Mouse (Mus musculus) erythroblast, adult 5-6 weeks (primary cell): ENCODE measurements around the gene 1700029I15Rik. TPM values are rescaled to one million over a fixed set of nuclear protein-coding genes. Genes with fewer than 3 reads are reported as not detected.
A peak's percentile ranks its signal among the peaks of the same experiment; 100 is the strongest.

Experiments
- ATAC-seq: replicated peaks from 2 replicates; pipeline ENCODE4 v1.8.0; 2016; ENCODE audit warnings: moderate number of reproducible peaks, mild to moderate bottlenecking, moderate TSS enrichment, inconsistent platforms; ENCODE audit not compliant: poor library complexity, low FRiP score, severe bottlenecking
- total RNA-seq, 2 experiments: library from RNA; stranded (forward) in 1 of 2; stranded (reverse) in 1 of 2; fragments of 150-400 nt in 1 of 2; fragments of 200-764, 138-1000 nt in 1 of 2; gene quantifications; 2 replicates each; pipeline versions ENCODE4 v1.2.3 to v1.2.4; 2015 to 2017; ENCODE audit warnings: low replicate concordance in 2 of 2

Gene 1700029I15Rik
- total RNA-seq, 2 experiments from 2014 or later = 4.0 TPM; not detected in 1

DNA sequence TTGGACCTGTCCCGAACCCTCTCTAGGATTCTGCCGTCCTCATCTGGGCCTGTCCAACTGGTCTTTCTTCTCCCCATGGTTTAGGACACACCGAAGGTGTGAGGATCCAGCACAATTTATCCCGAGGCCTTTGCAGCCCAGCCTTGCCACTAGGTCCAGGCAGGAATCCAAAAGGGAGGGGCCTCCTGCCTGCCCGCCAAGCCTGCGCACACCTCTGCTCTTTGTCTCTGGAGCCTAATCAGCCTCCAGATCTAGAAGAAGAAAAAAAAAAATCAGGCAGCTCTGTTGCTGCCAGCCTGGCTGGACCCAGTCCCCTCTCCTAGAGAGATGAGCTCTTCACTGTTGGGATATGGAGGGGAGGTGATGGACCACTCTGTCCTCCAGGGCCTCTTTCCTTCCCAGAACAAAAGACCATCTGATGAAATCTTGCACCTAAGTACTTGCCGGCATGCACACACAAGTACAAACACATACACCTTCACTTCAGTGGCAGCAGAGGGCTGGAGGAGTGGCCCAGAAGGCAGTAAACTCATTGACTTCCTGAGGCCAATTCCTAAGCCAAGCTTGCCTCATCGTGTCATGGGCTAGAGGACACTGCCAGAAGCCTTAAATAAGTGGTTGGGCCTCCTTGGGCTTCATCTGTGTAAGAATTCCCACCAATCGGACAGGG, 9.4 kb upstream of the 1700029I15Rik start:
- ATAC-seq = no peak

- ATAC-seq = no peak
Measured at GRCm38 (mm10) chr2:92373437-92373813, 8.9 kb upstream of the 1700029I15Rik start.

GRCm38 (mm10) chr2:92374514-92374913, 7.8 kb upstream of the 1700029I15Rik start, which contains the start of the genes Pex16 and Large2:
Gene Pex16 (plus strand): TSS chr2:92374676.
Gene Large2 (minus strand): TSS chr2:92374869.
- ATAC-seq = peak; percentile 54

DNA sequence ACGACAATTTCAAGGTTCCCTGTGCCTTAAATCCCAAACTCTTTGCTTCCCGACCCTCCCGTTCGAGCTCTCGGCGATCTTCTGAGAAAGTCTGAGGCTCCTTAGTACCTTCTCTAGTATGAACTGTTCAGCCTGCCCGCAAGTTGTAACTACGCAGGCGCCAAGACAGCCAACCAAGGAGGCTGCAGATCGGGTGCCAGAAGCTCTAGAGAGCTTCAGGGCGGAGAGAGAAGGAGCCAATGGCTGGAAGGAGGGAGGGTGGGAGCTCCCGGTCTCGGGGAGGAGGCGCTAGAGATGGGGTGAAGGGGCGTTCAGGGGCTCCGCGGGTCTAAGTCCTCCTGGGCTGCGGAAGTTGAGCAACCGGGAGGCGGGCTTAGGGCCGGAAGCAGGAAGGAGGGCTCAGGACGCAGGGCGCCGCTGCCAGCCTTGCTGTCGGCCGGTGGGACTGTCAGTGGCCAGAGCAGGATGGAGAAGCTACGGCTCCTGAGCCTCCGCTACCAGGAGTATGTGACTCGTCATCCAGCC, 7.2 kb upstream of the 1700029I15Rik start:
- ATAC-seq = peak; percentile 94

DNA sequence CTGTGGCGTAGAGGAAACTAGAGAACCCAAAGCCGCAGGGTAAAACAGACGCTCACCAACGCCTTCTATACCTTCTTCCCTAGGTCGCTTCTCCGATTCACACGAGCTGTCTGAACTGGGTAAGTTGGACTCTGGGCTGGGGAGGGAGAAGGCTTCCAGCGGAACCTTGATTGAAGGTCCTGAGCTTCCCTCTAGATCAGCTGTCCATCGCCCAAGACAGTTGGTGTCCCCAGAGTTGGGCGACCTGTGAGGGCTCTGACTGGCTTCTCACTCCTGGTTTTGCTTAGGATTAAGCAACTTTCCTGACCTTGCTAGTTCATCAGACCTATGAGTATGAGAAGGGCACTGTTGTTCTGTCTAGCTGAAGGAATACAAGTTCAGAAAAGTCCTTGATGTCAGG, 6.5 kb upstream of the 1700029I15Rik start:
- 0 out of 2 replicates have a peak, but pooled peaks have one; percentile 13 for ATAC-seq

DNA sequence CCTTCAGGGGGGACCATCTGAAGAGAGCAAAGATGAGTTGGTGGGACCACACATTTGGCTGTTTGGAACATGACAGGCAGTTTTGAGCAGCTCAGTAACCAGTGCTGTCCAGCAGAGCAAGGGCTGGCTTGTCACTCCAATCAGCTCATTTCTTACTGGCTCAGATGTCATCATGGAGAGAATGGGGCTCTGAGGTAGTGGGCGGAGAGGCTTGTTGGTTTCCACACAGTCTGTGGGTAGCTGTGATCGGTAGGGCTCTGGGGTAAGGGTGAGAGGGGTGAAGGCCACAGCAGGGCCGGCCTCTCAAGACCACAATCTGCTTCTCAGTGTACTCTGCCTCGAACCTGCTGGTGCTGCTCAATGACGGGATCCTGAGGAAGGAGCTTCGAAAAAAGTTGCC, 6.0 kb upstream of the 1700029I15Rik start:
- ATAC-seq = no peak

GRCm38 (mm10) chr2:92377320-92377719, 5.0 kb upstream of the 1700029I15Rik start:
- ATAC-seq = no peak

- ATAC-seq = no peak
Measured at GRCm38 (mm10) chr2:92379783-92380494, 2.4 kb upstream of the 1700029I15Rik start.

- no peak for ATAC-seq
Measured at GRCm38 (mm10) chr2:92380495-92381050, 1.8 kb upstream of the 1700029I15Rik start.

DNA sequence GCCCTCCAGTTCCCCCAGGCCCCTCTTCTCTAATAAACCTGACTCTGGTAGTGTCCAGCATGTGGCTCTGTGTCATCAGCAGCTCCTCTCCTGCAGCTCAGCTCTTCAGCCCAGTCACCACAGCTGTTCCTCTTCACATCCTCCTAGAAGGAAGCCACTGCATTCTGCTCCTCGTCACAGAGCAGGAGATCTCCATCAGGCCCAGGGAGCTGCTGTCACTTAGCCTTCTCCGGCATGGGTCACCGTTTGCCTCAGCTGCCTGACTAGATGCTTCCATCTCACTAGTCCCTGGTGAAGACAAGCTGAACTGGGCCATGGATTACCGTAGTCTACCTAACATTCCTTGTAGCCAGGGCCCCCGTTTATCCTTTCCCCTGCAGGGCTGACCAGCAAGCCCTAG, 1.2 kb upstream of the 1700029I15Rik start:
- ATAC-seq = no peak

GRCm38 (mm10) chr2:92382759-92383158, 421 bp downstream of the 1700029I15Rik start:
- ATAC-seq = no peak

DNA sequence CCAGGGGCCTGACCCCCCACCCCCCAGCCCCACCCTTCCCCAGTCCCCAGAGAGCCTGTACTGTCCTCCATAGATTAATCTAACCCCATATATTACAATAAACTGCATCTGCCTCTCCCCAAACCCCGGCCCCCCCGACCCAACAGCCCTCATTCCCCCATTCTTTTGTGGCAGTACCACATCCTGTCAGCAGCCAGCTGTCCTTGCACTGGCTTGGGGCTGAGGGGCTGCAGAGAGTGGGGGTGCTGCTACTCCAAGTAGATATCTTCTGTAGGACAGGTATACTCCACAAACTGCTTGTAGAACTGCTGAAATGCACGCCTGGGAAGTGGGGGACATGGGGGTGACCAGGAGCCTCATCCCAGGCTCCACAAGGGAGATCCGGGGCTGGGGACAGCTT, 1.8 kb downstream of the 1700029I15Rik start:
- ATAC-seq = no peak

- no peak for ATAC-seq
Measured at GRCm38 (mm10) chr2:92385113-92386051, 3.0 kb downstream of the 1700029I15Rik start.

DNA sequence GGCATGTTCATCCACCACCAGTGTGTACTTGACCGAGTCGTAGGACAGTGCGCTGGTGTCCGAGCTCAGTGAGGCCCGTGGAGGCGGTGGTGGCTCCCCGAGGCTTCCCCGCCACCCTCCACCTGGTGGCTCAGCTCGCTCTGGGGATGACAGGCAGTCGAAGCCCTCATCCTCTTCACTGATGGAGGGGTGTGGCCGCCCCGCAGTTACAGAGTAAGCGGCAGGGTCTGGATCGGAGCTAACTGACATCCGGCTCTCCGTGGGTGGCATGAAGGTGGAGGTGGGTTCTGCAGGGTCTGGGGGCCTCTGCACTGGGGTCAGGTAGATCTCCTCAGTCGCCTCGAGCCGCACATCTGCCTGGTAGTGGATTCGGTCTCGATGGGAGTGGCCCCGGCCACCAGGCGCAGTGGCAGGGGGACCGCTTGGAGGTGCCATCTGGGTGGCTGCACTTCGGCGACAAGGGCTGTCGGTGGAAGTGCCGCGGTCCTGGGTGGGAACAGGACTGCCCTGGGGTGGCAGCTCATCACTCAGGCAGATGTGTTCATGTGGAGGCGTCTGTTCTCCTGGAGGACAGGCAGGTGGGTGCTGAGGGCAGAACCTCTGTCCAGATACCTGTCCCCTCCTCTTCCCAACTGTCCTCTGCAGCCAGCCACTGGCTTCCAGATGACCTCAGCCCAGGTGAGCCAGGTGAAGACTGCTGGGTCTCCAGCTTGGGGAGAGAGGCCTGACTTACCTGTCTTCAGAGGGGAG, 4.7 kb downstream of the 1700029I15Rik start:
- ATAC-seq = no peak

GRCm38 (mm10) chr2:92387646-92388045, 5.3 kb downstream of the 1700029I15Rik start:
- no peak for ATAC-seq

DNA sequence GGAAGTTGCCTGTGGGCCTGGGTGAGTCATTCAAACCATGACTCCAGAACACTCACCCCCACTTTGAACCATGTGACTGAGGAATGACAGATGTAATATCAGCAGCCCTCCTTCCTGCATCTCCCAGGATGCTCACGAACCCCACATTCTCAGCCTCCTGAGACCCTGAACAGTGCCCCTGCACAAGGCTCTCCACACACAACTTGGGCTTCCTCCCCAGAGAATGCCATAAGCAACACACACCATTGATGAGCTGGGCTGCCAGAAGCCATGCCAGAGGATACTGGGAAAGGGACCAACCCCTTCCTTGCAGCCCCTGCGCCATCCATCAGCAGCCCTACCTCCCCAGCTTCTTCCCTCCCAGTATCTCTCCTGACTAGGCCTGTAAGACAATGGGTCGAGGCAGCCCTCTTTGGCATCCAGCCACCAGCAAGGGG, 5.8 kb downstream of the 1700029I15Rik start:
- no peak for ATAC-seq

DNA sequence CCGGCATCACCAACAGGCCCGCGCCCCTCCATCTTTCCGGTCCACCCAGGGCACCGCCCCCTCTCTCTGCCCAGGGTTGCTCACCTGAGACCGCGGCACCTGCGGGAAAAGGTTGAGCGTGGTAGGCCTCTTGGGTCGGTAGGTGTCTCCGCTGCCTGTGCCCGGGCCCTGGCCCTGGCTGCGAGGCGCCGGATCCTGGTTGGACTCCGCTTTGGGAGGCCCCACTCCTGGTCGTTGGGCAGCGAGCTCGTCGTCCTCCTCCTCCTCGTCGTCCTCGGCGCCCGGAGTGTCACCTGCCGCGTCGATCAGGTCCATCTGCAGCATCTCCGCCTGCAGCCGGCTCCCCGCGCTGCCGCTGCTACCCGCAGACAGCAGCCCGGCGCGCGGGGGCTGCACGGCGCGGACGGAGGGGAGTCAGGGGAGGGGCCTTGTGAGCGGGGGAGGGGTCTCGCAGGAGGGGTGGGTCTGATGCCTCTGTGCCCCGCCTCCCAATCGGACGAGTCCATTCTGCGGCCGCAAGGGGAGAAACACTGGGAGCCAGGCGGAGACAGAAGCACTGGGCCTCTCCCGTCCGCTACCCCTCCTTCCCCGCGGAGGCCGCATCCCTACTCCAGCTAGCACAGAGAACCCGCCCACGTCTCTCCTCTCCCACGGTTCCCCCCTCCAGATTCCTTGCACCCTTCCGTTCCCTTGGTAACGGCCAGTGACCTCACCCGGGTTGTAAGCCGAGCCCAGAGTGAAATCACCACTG, 6.7 kb downstream of the 1700029I15Rik start:
- ATAC-seq = no peak

- no peak for ATAC-seq
Measured at GRCm38 (mm10) chr2:92389645-92390044, 7.3 kb downstream of the 1700029I15Rik start.
